Mouse (Mus musculus) MEL (cell line): ENCODE measurements at regions not wholly inside any gene's neighbourhood (a gene's known extent, or its start where the extent isn't known, plus 50 kb on each side); places are given as distances from the start of the nearest gene placed in this dataset.

ENCODE experiments used
- E2F4 ChIP-seq: IDR thresholded peaks from 2 replicates; pipeline ENCODE4 v1.6.1; 2011; ENCODE audit warnings: low read depth, low read length, improper control_type of control experiment, borderline replicate concordance
- MXI1 ChIP-seq: IDR thresholded peaks from 2 replicates; pipeline ENCODE4 v1.6.1; 2011; ENCODE audit warnings: mild to moderate bottlenecking, low read depth, low read length, improper control_type of control experiment

DNA sequence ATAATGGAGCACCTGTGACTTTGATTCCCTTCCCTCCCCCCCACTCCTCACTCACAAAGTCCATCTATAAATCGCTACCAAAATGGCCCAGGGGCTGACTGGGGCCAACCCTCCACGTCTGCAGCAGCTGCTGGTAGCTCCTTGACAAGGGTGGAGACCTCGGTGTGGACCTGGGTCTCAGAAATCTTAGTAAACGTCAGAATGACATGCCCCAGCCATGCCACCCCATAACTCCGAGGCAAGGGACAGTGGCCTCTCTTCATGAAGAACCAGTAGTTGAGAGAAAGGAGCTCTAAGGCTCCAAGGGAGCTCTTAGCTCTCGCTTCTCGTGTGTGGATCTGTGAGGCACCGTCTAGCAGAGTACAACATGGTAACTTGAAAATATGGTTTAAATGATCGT, 398.4 kb downstream of the Zfp536 start:
- TF ChIP-seq E2F4 (no peak), MXI1 (no peak)
